Mouse (Mus musculus): ENCODE results near the gene Echdc2. TPM values are rescaled to one million over a fixed set of nuclear protein-coding genes. Genes with fewer than 3 reads are reported as not detected.
"Not testable (repeated sequence)": the region's sequence is repeated elsewhere in the genome, so short reads cannot be mapped to it uniquely, and the experiment has no call there.

The Echdc2 gene
- polyA plus RNA-seq, 1 experiment from 2014 or later = 7.5 TPM

GRCm38 (mm10) chr4:108136938-108137337, 28.3 kb upstream of the Echdc2 start:
- no peak overlapping the region for H3K4me2 ChIP-seq (ENCODE audit: low read depth, low read length)
- 88% methylated on average over 5 of the region's 5 CpGs for WGBS
- H3K27me3 ChIP-seq (ENCODE audit: control insufficient read depth, insufficient read depth, low read length) = no peaks in the 10 kb centered on the region
- H3K36me3 ChIP-seq (ENCODE audit: control insufficient read depth, insufficient read depth, low read length) = no peaks in the 10 kb centered on the region
- H3K9ac ChIP-seq (replicated peaks; ENCODE audit: low read depth, low read length) = no peak overlapping the region
- H3K27ac ChIP-seq (ENCODE audit: low read depth, low read length) = no peak overlapping the region
- H3K9me3 ChIP-seq (ENCODE audit: control insufficient read depth, low read length) = no peaks in the 10 kb centered on the region
- H3K4me3 ChIP-seq (ENCODE audit: low read depth, low read length) = no peak overlapping the region
- no peak for ATAC-seq (ENCODE audit: low read depth)
- no peaks in the 10 kb centered on the region for H3K4me1 ChIP-seq (ENCODE audit: control insufficient read depth, insufficient read depth, low read length)

GRCm38 (mm10) chr4:108143178-108143577, 22.1 kb upstream of the Echdc2 start:
- not testable (repeated sequence) for H3K4me2 ChIP-seq (ENCODE audit: low read depth, low read length); H3K4me3 ChIP-seq (ENCODE audit: low read depth, low read length); H3K27me3 ChIP-seq (ENCODE audit: control insufficient read depth, insufficient read depth, low read length); H3K36me3 ChIP-seq (ENCODE audit: control insufficient read depth, insufficient read depth, low read length); H3K27ac ChIP-seq (ENCODE audit: low read depth, low read length); H3K9me3 ChIP-seq (ENCODE audit: control insufficient read depth, low read length); H3K9ac ChIP-seq (replicated peaks; ENCODE audit: low read depth, low read length); H3K4me1 ChIP-seq (ENCODE audit: control insufficient read depth, insufficient read depth, low read length); ATAC-seq (ENCODE audit: low read depth)
- 88% methylated on average over 2 of the region's 2 CpGs for WGBS

GRCm38 (mm10) chr4:108143778-108144177, 21.5 kb upstream of the Echdc2 start:
- no peak overlapping the region for H3K9ac ChIP-seq (replicated peaks; ENCODE audit: low read depth, low read length)
- ATAC-seq (ENCODE audit: low read depth) = no peak
- H3K9me3 ChIP-seq (ENCODE audit: control insufficient read depth, low read length) = no peaks in the 10 kb centered on the region
- no peak overlapping the region for H3K27ac ChIP-seq (ENCODE audit: low read depth, low read length)
- H3K4me2 ChIP-seq (ENCODE audit: low read depth, low read length) = no peak overlapping the region
- H3K36me3 ChIP-seq (ENCODE audit: control insufficient read depth, insufficient read depth, low read length) = no peaks in the 10 kb centered on the region
- no peak overlapping the region for H3K4me3 ChIP-seq (ENCODE audit: low read depth, low read length)
- no peaks in the 10 kb centered on the region for H3K27me3 ChIP-seq (ENCODE audit: control insufficient read depth, insufficient read depth, low read length)
- H3K4me1 ChIP-seq (ENCODE audit: control insufficient read depth, insufficient read depth, low read length) = no peaks in the 10 kb centered on the region

GRCm38 (mm10) chr4:108144880-108145279, 20.4 kb upstream of the Echdc2 start, which contains the start of gene Scp2:
Gene Scp2, minus strand, starts transcription at chr4:108144998.
- H3K9ac ChIP-seq (replicated peaks; ENCODE audit: low read depth, low read length) = no peak within 1 kb of the TSS
- no peak within 1 kb of the TSS for H3K4me3 ChIP-seq (ENCODE audit: low read depth, low read length)
- H3K36me3 ChIP-seq (ENCODE audit: control insufficient read depth, insufficient read depth, low read length) = no peaks in the 10 kb centered on the region
- 97% methylated on average over 1 of the region's 1 CpGs for WGBS
- no peaks in the 10 kb centered on the region for H3K4me1 ChIP-seq (ENCODE audit: control insufficient read depth, insufficient read depth, low read length)
- no peak within 1 kb of the TSS for H3K27ac ChIP-seq (ENCODE audit: low read depth, low read length)
- no peak for ATAC-seq (ENCODE audit: low read depth)
- no peak within 1 kb of the TSS for H3K4me2 ChIP-seq (ENCODE audit: low read depth, low read length)
- H3K27me3 ChIP-seq (ENCODE audit: control insufficient read depth, insufficient read depth, low read length) = no peaks in the 10 kb centered on the region
- no peaks in the 10 kb centered on the region for H3K9me3 ChIP-seq (ENCODE audit: control insufficient read depth, low read length)

- H3K27ac ChIP-seq (ENCODE audit: low read depth, low read length); H3K9me3 ChIP-seq (ENCODE audit: control insufficient read depth, low read length); H3K4me1 ChIP-seq (ENCODE audit: control insufficient read depth, insufficient read depth, low read length); H3K9ac ChIP-seq (replicated peaks; ENCODE audit: low read depth, low read length); ATAC-seq (ENCODE audit: low read depth); H3K4me3 ChIP-seq (ENCODE audit: low read depth, low read length); H3K36me3 ChIP-seq (ENCODE audit: control insufficient read depth, insufficient read depth, low read length); H3K27me3 ChIP-seq (ENCODE audit: control insufficient read depth, insufficient read depth, low read length); H3K4me2 ChIP-seq (ENCODE audit: low read depth, low read length): not testable (repeated sequence)
- WGBS = 45% methylated on average over 3 of the region's 3 CpGs
Measured at GRCm38 (mm10) chr4:108145554-108145953, 19.7 kb upstream of the Echdc2 start.

GRCm38 (mm10) chr4:108155141-108155540, 10.1 kb upstream of the Echdc2 start:
- not testable (repeated sequence) for H3K27ac ChIP-seq (ENCODE audit: low read depth, low read length)

GRCm38 (mm10) chr4:108161936-108162335, 3.3 kb upstream of the Echdc2 start:
- no peaks in the 10 kb centered on the region for H3K9me3 ChIP-seq (ENCODE audit: control insufficient read depth, low read length)
- no peak for ATAC-seq (ENCODE audit: low read depth)
- no peak overlapping the region for H3K4me2 ChIP-seq (ENCODE audit: low read depth, low read length)
- H3K4me3 ChIP-seq (ENCODE audit: low read depth, low read length) = no peak overlapping the region
- 95% methylated on average over 8 of the region's 8 CpGs for WGBS
- H3K4me1 ChIP-seq (ENCODE audit: control insufficient read depth, insufficient read depth, low read length) = no peaks in the 10 kb centered on the region
- H3K27ac ChIP-seq (ENCODE audit: low read depth, low read length) = no peak overlapping the region
- H3K27me3 ChIP-seq (ENCODE audit: control insufficient read depth, insufficient read depth, low read length) = no peaks in the 10 kb centered on the region
- no peaks in the 10 kb centered on the region for H3K36me3 ChIP-seq (ENCODE audit: control insufficient read depth, insufficient read depth, low read length)
- no peak overlapping the region for H3K9ac ChIP-seq (replicated peaks; ENCODE audit: low read depth, low read length)

More at GRCm38 (mm10) chr4:108155141-108155540, 10.1 kb upstream of the Echdc2 start:
- not testable (repeated sequence) for H3K9me3 ChIP-seq (ENCODE audit: control insufficient read depth, low read length); H3K4me3 ChIP-seq (ENCODE audit: low read depth, low read length); H3K27me3 ChIP-seq (ENCODE audit: control insufficient read depth, insufficient read depth, low read length); H3K9ac ChIP-seq (replicated peaks; ENCODE audit: low read depth, low read length); H3K4me2 ChIP-seq (ENCODE audit: low read depth, low read length); H3K4me1 ChIP-seq (ENCODE audit: control insufficient read depth, insufficient read depth, low read length); ATAC-seq (ENCODE audit: low read depth); H3K36me3 ChIP-seq (ENCODE audit: control insufficient read depth, insufficient read depth, low read length)
- 78% methylated on average over 1 of the region's 1 CpGs for WGBS

- ATAC-seq (ENCODE audit: low read depth) = no peak
- Histone ChIP-seq H3K27me3 (ENCODE audit: control insufficient read depth, insufficient read depth, low read length) (no peaks in the 10 kb centered on the region), H3K9ac (replicated peaks; ENCODE audit: low read depth, low read length) (no peak overlapping the region), H3K4me2 (ENCODE audit: low read depth, low read length) (no peak overlapping the region), H3K4me3 (ENCODE audit: low read depth, low read length) (no peak overlapping the region), H3K36me3 (ENCODE audit: control insufficient read depth, insufficient read depth, low read length) (no peaks in the 10 kb centered on the region), H3K9me3 (ENCODE audit: control insufficient read depth, low read length) (no peaks in the 10 kb centered on the region), H3K27ac (ENCODE audit: low read depth, low read length) (no peak overlapping the region), H3K4me1 (ENCODE audit: control insufficient read depth, insufficient read depth, low read length) (no peaks in the 10 kb centered on the region)
- WGBS = 85% methylated on average over 3 of the region's 3 CpGs
Measured at GRCm38 (mm10) chr4:108163291-108163690, 1.9 kb upstream of the Echdc2 start.

- ATAC-seq (ENCODE audit: low read depth) = no peak
Measured at GRCm38 (mm10) chr4:108166874-108167273, 1.6 kb downstream of the Echdc2 start.

GRCm38 (mm10) chr4:108168056-108168455, 2.8 kb downstream of the Echdc2 start:
- no peak overlapping the region for H3K4me3 ChIP-seq (ENCODE audit: low read depth, low read length)
- 84% methylated on average over 6 of the region's 6 CpGs for WGBS
- no peaks in the 10 kb centered on the region for H3K9me3 ChIP-seq (ENCODE audit: control insufficient read depth, low read length)
- no peak overlapping the region for H3K4me2 ChIP-seq (ENCODE audit: low read depth, low read length)
- H3K36me3 ChIP-seq (ENCODE audit: control insufficient read depth, insufficient read depth, low read length) = no peaks in the 10 kb centered on the region
- H3K27ac ChIP-seq (ENCODE audit: low read depth, low read length) = no peak overlapping the region
- H3K27me3 ChIP-seq (ENCODE audit: control insufficient read depth, insufficient read depth, low read length) = no peaks in the 10 kb centered on the region
- ATAC-seq (ENCODE audit: low read depth) = no peak
- H3K4me1 ChIP-seq (ENCODE audit: control insufficient read depth, insufficient read depth, low read length) = no peaks in the 10 kb centered on the region
- no peak overlapping the region for H3K9ac ChIP-seq (replicated peaks; ENCODE audit: low read depth, low read length)

More at GRCm38 (mm10) chr4:108166874-108167273, 1.6 kb downstream of the Echdc2 start:
- no peak overlapping the region for H3K4me2 ChIP-seq (ENCODE audit: low read depth, low read length)
- no peak overlapping the region for H3K27ac ChIP-seq (ENCODE audit: low read depth, low read length)
- H3K4me3 ChIP-seq (ENCODE audit: low read depth, low read length) = no peak overlapping the region
- H3K9ac ChIP-seq (replicated peaks; ENCODE audit: low read depth, low read length) = no peak overlapping the region
- no peaks in the 10 kb centered on the region for H3K4me1 ChIP-seq (ENCODE audit: control insufficient read depth, insufficient read depth, low read length)
- no peaks in the 10 kb centered on the region for H3K9me3 ChIP-seq (ENCODE audit: control insufficient read depth, low read length)
- no peaks in the 10 kb centered on the region for H3K27me3 ChIP-seq (ENCODE audit: control insufficient read depth, insufficient read depth, low read length)
- 91% methylated on average over 4 of the region's 4 CpGs for WGBS
- no peaks in the 10 kb centered on the region for H3K36me3 ChIP-seq (ENCODE audit: control insufficient read depth, insufficient read depth, low read length)

Measured in neural tube, embryonic 14.5 days (tissue).